Mouse (Mus musculus) kidney, adult 9 months (tissue): ENCODE measurements around the gene Hba-a1.
"Not testable (repeated sequence)": the region's sequence is repeated elsewhere in the genome, so short reads cannot be mapped to it uniquely, and the experiment has no call there.

Source experiments
- DNase-seq: peaks from one replicate; pipeline ENCODE4 v3.0.0; 2022

The Hba-a1 gene

GRCm38 (mm10) chr11:32297417-32297816 is 14.1 kb downstream of the Hba-a1 start:
- DNase-seq: not testable (repeated sequence)

GRCm38 (mm10) chr11:32297866-32298531 is 14.7 kb downstream of the Hba-a1 start:
- DNase-seq: no peak

GRCm38 (mm10) chr11:32298532-32298918 is 15.2 kb downstream of the Hba-a1 start:
- DNase-seq: no peak

GRCm38 (mm10) chr11:32299865-32300264 is 16.6 kb downstream of the Hba-a1 start, which contains the start of gene Hbq1a:
Hbq1a (plus strand) TSS chr11:32300069.
- peak; percentile 63 for DNase-seq

- DNase-seq: no peak
Measured at GRCm38 (mm10) chr11:32300279-32301267, 17.3 kb downstream of the Hba-a1 start.

- DNase-seq: no peak
Measured at GRCm38 (mm10) chr11:32301506-32301905, 18.2 kb downstream of the Hba-a1 start.

- no peak for DNase-seq
Measured at GRCm38 (mm10) chr11:32302824-32303419, 19.6 kb downstream of the Hba-a1 start.

- DNase-seq: no peak
Measured at GRCm38 (mm10) chr11:32303455-32303854, 20.1 kb downstream of the Hba-a1 start.

GRCm38 (mm10) chr11:32307006-32307405 is 23.7 kb downstream of the Hba-a1 start:
- no peak for DNase-seq

GRCm38 (mm10) chr11:32309446-32309845 is 26.1 kb downstream of the Hba-a1 start:
- no peak for DNase-seq

GRCm38 (mm10) chr11:32309928-32310327 is 26.6 kb downstream of the Hba-a1 start:
- no peak for DNase-seq

- DNase-seq: no peak
Measured at GRCm38 (mm10) chr11:32316009-32316408, 32.7 kb downstream of the Hba-a1 start.

- DNase-seq: no peak
Measured at GRCm38 (mm10) chr11:32320507-32321195, 37.3 kb downstream of the Hba-a1 start.

GRCm38 (mm10) chr11:32321196-32321565 is 37.9 kb downstream of the Hba-a1 start:
- DNase-seq: peak; percentile 62

GRCm38 (mm10) chr11:32324609-32325008 is 41.3 kb downstream of the Hba-a1 start:
- peak; percentile 90 for DNase-seq

GRCm38 (mm10) chr11:32331075-32331474 is 47.8 kb downstream of the Hba-a1 start:
- DNase-seq: peak; percentile 50

GRCm38 (mm10) chr11:32331861-32332260 is 48.5 kb downstream of the Hba-a1 start:
- no peak for DNase-seq

GRCm38 (mm10) chr11:32333235-32333634 is 49.9 kb downstream of the Hba-a1 start:
- no peak for DNase-seq
